Mouse (Mus musculus): Measurements from ENCODE around the gene Lrrc37a.
"Not testable (repeated sequence)": the region's sequence is repeated elsewhere in the genome, so short reads cannot be mapped to it uniquely, and the experiment has no call there.

The Lrrc37a gene

DNA sequence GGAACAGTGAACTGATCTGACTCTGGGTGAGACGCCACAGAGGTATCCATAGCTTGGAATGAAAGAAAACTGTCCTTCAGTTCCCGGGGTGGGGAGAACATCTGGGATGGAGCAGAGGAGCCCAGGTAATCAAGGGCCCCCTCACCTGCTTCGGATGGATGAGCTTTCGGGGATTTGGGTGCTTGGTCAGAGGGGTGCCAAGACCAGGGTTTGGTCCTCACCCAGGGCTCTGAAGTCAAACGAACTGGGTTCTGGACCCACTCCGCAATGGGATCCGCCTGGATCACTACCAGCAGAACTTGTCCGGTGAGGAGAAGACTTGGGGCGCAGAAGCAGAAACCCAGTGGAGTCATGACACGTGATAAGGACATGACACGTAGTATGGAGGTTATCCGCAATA is at the start of gene Lrrc37a:
Gene Lrrc37a (minus strand): TSS at position 101 of the 400 bp plus-strand sequence.
- no peak for DNase-seq

DNA sequence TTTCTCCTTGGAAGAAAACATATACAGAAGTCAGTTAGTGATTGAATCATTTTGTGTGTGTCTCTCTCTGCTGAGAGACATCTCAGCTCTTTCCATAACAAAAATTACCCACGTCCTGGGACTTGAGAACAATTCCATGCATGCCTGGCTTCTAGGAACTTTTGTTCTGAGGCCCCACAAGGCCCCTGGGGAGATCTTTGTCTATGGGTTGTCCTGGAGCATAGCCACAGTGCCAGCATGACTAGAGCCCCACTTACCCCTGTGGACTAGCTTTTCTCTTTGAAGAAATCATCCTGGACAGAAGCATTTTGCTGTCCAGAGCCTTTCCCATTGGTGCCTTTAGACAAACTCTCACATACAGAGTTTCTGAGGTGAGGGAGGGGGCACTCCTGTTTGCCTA is 30.6 kb upstream of the Lrrc37a start:
- DNase-seq: not testable (repeated sequence)

DNA sequence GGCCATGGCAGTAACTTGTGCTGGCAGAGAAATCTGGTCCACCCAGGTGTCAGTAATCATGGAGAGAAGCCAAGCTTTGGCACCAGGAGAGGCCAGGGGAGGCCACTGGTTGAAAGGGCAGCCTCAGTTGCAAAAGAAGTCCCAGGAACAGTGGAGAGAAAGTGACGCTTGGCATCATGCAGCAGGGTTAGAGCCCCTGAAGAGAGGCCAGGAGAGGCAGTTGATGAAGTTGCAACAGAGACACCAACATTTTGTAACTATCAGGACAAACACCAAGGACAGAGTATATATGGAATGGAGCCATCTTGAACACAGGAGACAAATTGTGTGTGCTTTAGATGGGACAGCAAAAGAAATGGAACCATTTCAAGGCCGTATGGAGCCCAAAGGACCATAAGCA is 7.7 kb upstream of the Lrrc37a start:
- DNase-seq: no peak

DNA sequence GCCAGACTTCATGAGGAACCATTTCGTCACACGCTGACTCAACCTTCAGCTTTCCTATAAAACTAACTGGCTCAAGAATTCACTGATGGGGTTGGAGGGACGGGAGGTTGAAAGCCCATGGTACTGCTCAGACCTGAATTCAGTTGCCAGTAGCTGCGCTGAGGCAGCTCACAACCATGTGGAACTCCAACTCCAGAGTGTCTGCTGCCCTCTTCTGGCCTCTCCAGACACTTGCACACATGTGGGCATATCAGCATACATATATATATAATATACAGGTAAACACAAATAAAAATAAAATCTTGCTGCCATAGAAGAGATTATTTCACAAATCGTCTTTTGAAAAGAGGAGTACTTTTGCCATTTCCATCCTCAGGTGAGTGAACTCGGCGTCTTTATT is 40.0 kb downstream of the Lrrc37a start:
- DNase-seq: no peak

- DNase-seq: not testable (repeated sequence)
Measured at GRCm38 (mm10) chr11:103451105-103451504, 53.3 kb downstream of the Lrrc37a start.

GRCm38 (mm10) chr11:103449721-103450120 is 54.7 kb downstream of the Lrrc37a start:
- not testable (repeated sequence) for DNase-seq

DNA sequence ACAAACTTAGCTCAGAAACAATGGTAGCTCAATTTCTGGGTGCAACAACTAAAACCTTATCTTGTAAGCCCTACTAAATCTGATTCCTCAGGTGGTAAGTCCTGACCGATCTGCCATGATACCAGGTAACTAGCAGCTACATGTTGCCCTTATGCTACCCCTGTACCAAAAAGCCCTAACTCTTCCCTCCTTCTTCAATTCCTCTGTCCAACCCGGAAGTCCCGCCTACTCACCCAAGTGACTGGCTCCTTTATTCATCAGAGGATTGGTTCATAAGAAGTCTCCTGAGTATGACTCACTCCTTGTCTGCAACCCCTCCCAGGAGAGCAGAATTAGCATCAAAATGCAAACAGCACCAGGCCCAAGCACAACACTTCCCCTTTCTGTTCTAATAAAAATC is 60.7 kb downstream of the Lrrc37a start:
- DNase-seq: no peak

DNA sequence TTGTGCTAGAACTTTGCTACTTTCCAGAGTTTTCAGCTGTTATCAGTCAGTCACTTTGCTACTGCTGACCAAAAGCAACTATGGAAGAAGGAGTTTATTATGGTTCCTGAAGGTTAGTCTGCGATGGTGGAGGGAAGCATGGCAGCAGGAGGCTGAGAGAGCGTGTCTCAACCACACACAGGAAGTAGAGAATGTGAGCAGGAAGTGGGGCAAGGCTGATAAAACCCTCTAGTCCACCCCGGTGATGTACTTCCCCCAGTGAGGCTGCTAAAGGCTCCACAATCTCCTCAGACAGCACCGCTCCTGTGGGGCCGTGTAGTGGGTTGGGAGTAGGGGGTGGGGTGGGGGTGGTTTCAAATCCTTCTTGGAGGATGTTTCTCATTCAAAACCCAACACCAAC is 68.1 kb downstream of the Lrrc37a start:
- no peak for DNase-seq

DNA sequence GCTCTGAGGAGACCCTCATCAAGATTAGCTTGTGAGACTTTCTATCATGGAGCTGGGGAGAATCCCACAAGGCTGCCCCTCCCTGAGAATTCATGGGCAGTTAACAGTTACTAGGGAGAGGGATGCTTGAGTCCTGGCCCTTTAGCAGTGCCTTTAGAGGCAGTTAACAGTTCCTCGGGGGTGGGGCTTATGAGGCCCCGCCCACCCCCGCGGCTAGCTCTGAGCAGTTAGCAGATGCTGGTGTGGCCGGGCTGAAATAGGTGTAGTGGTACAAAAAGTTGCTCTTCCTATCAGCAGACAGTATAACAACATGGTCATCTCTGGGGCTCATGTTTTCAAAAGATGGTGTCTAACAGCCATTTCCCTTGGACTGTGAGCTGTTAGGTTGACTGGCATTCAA is 79.4 kb downstream of the Lrrc37a start:
- no peak for DNase-seq

DNA sequence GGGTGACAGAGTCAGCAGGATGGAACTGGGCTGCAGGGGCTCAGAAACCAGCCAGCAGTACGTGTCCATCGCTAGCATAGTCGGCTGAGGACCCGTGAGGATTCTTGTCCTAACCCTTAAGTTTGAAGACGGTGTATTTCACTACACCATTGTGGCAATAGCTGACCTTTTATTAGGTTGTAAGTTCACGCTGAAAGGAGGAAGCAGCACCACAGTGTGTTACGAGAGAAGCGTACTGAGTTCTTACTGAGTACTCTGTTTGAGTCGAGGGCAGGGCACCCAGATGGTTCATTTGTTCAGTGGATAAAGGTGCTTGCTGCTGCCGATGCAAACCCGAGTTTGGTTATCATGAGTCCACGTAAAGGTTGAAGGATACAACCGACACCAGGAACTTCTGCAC is 84.7 kb downstream of the Lrrc37a start:
- DNase-seq: no peak

GRCm38 (mm10) chr11:103419226-103419625 is 85.2 kb downstream of the Lrrc37a start:
- DNase-seq: no peak

GRCm38 (mm10) chr11:103413516-103413915 is 90.9 kb downstream of the Lrrc37a start:
- no peak for DNase-seq

DNA sequence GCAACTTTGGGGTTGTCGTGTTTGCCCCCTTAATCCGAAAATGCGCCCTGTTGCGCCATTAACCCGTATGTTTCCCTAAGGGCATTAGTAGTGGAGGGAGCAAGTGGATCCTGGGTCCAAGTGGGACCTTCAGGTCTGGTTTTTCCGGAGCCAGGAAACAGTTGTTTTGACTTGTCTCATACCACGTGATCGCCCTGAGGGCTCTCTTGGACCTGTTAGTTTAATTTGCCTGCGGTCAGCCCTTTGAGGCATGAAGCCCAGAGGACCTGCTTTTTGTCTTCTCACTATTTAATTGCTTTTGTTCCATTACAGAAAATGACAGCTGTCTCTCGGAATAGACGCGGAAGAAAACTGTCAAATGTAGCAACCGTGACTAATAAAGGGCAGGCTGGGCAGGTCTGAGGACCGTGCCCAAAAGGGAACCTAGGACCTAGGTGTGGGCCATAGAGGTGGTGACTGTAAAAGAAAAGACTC is 91.4 kb downstream of the Lrrc37a start:
- no peak for DNase-seq

- DNase-seq: peak; percentile 95
Measured at GRCm38 (mm10) chr11:103411981-103412949, 92.1 kb downstream of the Lrrc37a start, which contains the start of gene Plekhm1. Gene Plekhm1, minus strand, starts transcription at chr11:103412687.

GRCm38 (mm10) chr11:103411301-103411700 is 93.1 kb downstream of the Lrrc37a start:
- DNase-seq: no peak

DNA sequence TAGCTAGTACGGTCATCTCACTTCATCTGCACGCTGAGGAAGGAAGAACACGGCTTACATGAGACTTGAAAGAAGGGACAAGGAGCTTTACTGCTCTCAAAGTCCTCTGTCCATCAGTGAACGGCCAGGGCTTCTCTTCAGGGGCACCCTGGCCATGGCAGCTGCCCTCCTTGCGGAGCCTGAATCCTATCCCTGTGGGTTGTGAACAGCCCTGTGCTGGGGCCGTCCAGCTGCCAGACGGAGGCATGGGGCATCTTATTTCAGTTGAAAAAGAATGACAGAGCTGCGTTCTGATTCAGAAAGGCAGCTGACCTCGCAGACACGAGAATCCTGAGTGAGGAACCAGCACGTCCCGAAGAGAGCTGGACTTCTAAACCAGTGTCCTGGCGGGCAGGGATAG is 95.5 kb downstream of the Lrrc37a start:
- no peak for DNase-seq

- not testable (repeated sequence) for DNase-seq
Measured at GRCm38 (mm10) chr11:103407136-103407535, 97.3 kb downstream of the Lrrc37a start.

DNA sequence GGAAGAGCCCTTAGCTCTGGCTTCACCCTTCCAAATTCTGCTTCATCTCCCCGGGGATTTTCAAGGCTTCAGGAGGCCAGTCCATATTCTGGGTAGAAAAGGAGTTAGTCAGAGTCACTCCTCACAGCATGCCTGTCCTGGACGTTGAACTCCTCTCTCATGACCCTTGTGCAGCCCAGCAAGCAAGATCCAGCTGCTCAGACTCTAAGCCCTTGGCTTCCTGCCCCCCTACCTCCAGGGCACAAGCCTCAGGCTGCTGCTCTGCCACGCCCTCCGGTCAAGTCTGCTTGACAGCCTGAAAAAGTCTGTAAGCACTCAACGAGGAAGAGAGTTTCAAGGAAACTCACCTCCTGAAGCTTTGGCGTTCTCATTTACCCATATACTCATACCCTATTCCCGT is 97.8 kb downstream of the Lrrc37a start:
- DNase-seq: no peak

GRCm38 (mm10) chr11:103405814-103406213 is 98.6 kb downstream of the Lrrc37a start:
- no peak for DNase-seq

GRCm38 (mm10) chr11:103404618-103405017 is 99.8 kb downstream of the Lrrc37a start:
- no peak for DNase-seq

GRCm38 (mm10) chr11:103403776-103404175 is 100.6 kb downstream of the Lrrc37a start:
- no peak for DNase-seq

DNA sequence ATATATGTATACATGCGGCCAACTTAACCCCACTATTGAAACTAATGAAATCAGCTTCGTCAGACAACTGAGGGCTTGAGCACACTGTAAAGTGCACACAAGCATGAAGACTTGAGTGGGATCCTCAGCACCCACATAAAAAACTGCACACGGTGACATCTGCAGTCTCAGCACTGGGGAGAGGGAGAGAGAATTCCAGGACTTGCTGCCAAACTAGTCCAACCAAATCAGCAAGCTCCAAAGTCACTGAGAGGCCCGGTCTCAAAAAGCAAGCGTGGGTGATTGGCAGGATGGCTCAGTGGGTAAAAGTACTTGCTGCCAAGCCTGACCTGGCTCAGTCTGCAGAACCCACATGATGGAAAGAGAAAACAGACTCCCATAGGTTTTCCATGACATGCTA is 101.7 kb downstream of the Lrrc37a start:
- DNase-seq: no peak

GRCm38 (mm10) chr11:103402198-103402597 is 102.2 kb downstream of the Lrrc37a start:
- peak; percentile 37 for DNase-seq

Measured in right cerebral cortex, postnatal 25 days (tissue).